Mouse (Mus musculus): Measurements from ENCODE around the gene Abhd18. TPM values are rescaled to one million over a fixed set of nuclear protein-coding genes. Genes with fewer than 3 reads are reported as not detected.
"Not testable (repeated sequence)": the region's sequence is repeated elsewhere in the genome, so short reads cannot be mapped to it uniquely, and the experiment has no call there.

Gene Abhd18
- polyA plus RNA-seq, 1 experiment: 0.47 TPM

- Histone ChIP-seq H3K36me3 (ENCODE audit: control insufficient read depth, insufficient read depth) (peaks cover 94% of the 10 kb centered on the region), H3K79me3 (ENCODE audit: low read depth) (peaks cover 34% of the 10 kb centered on the region), H3K79me2 (ENCODE audit: control insufficient read depth, insufficient read depth) (peaks cover 63% of the 10 kb centered on the region), H3K4me3 (ENCODE audit: insufficient read depth, poor library complexity, severe bottlenecking) (no peak overlapping the region), H3K27me3 (ENCODE audit: control insufficient read depth, insufficient read depth, insufficient read length) (no peaks in the 10 kb centered on the region), H3ac (ENCODE audit: control insufficient read depth, insufficient read length, low read depth) (no peak overlapping the region)
- TF ChIP-seq USF1 (IDR thresholded peaks at IDR 0.05; ENCODE audit: low read depth): no peak
- no peak for TF ChIP-seq MYOG (IDR thresholded peaks at IDR 0.05; ENCODE audit: control insufficient read depth, extremely low read depth, insufficient read length)
- no peak for TF ChIP-seq CTCF (IDR thresholded peaks at IDR 0.05; ENCODE audit: control insufficient read depth, insufficient read depth, insufficient read length)
- no peak for TF ChIP-seq FOSL1 (IDR thresholded peaks at IDR 0.05; ENCODE audit: insufficient read depth, low read length, poor library complexity, severe bottlenecking)
- TF ChIP-seq MYOD1 (IDR thresholded peaks at IDR 0.05; ENCODE audit: control insufficient read depth, insufficient read length, low read depth): no peak
- no peak for TF ChIP-seq CEBPB (IDR thresholded peaks at IDR 0.05; ENCODE audit: low read depth)
- TF ChIP-seq MAX (IDR thresholded peaks at IDR 0.05): no peak
Measured at GRCm38 (mm10) chr3:40808686-40809085, 38.1 kb upstream of the Abhd18 start.

- peaks cover 24% of the 10 kb centered on the region for H3K79me3 ChIP-seq (ENCODE audit: low read depth)
- H3K27me3 ChIP-seq (ENCODE audit: control insufficient read depth, insufficient read depth, insufficient read length): no peaks in the 10 kb centered on the region
- no peak overlapping the region for H3K4me3 ChIP-seq (ENCODE audit: insufficient read depth, poor library complexity, severe bottlenecking)
- H3K79me2 ChIP-seq (ENCODE audit: control insufficient read depth, insufficient read depth): peaks cover 51% of the 10 kb centered on the region
- peaks cover 95% of the 10 kb centered on the region for H3K36me3 ChIP-seq (ENCODE audit: control insufficient read depth, insufficient read depth)
- TF ChIP-seq MAX (IDR thresholded peaks at IDR 0.05) (no peak), MYOG (IDR thresholded peaks at IDR 0.05; ENCODE audit: control insufficient read depth, extremely low read depth, insufficient read length) (no peak), FOSL1 (IDR thresholded peaks at IDR 0.05; ENCODE audit: insufficient read depth, low read length, poor library complexity, severe bottlenecking) (no peak), USF1 (IDR thresholded peaks at IDR 0.05; ENCODE audit: low read depth) (no peak), MYOD1 (IDR thresholded peaks at IDR 0.05; ENCODE audit: control insufficient read depth, insufficient read length, low read depth) (no peak), CTCF (IDR thresholded peaks at IDR 0.05; ENCODE audit: control insufficient read depth, insufficient read depth, insufficient read length) (no peak), CEBPB (IDR thresholded peaks at IDR 0.05; ENCODE audit: low read depth) (no peak)
- no peak overlapping the region for H3ac ChIP-seq (ENCODE audit: control insufficient read depth, insufficient read length, low read depth)
Measured at GRCm38 (mm10) chr3:40809894-40810293, 36.9 kb upstream of the Abhd18 start.

- Histone ChIP-seq H3ac (ENCODE audit: control insufficient read depth, insufficient read length, low read depth) (no peak overlapping the region), H3K4me3 (ENCODE audit: insufficient read depth, poor library complexity, severe bottlenecking) (no peak overlapping the region), H3K36me3 (ENCODE audit: control insufficient read depth, insufficient read depth) (peaks cover 99% of the 10 kb centered on the region), H3K79me2 (ENCODE audit: control insufficient read depth, insufficient read depth) (peaks cover 17% of the 10 kb centered on the region), H3K27me3 (ENCODE audit: control insufficient read depth, insufficient read depth, insufficient read length) (no peaks in the 10 kb centered on the region), H3K79me3 (ENCODE audit: low read depth) (peaks cover 5% of the 10 kb centered on the region)
- no peak for TF ChIP-seq CEBPB (IDR thresholded peaks at IDR 0.05; ENCODE audit: low read depth)
Measured at GRCm38 (mm10) chr3:40813275-40813674, 33.5 kb upstream of the Abhd18 start.

GRCm38 (mm10) chr3:40845521-40845920 is 1.2 kb upstream of the Abhd18 start:
- H3K79me3 ChIP-seq (ENCODE audit: low read depth); H3K27me3 ChIP-seq (ENCODE audit: control insufficient read depth, insufficient read depth, insufficient read length); H3K79me2 ChIP-seq (ENCODE audit: control insufficient read depth, insufficient read depth); H3ac ChIP-seq (ENCODE audit: control insufficient read depth, insufficient read length, low read depth); H3K36me3 ChIP-seq (ENCODE audit: control insufficient read depth, insufficient read depth): not testable (repeated sequence)
- H3K4me3 ChIP-seq (ENCODE audit: insufficient read depth, poor library complexity, severe bottlenecking): peak overlapping the region; percentile 11

GRCm38 (mm10) chr3:40846473-40846956 is 255 bp upstream of the Abhd18 start, which contains the start of gene Mfsd8:
Mfsd8 (minus strand) TSS chr3:40846886.
- not testable (repeated sequence) for H3K79me3 ChIP-seq (ENCODE audit: low read depth)
- TF ChIP-seq CTCF (IDR thresholded peaks at IDR 0.05; ENCODE audit: control insufficient read depth, insufficient read depth, insufficient read length) (peak; percentile 46), MYOD1 (IDR thresholded peaks at IDR 0.05; ENCODE audit: control insufficient read depth, insufficient read length, low read depth) (peak; percentile 9)

GRCm38 (mm10) chr3:40847018-40847417 is 248 bp downstream of the Abhd18 start:
- TF ChIP-seq CTCF (IDR thresholded peaks at IDR 0.05; ENCODE audit: control insufficient read depth, insufficient read depth, insufficient read length): peak; percentile 13
- H3K79me3 ChIP-seq (ENCODE audit: low read depth); H3K27me3 ChIP-seq (ENCODE audit: control insufficient read depth, insufficient read depth, insufficient read length); H3K79me2 ChIP-seq (ENCODE audit: control insufficient read depth, insufficient read depth); H3ac ChIP-seq (ENCODE audit: control insufficient read depth, insufficient read length, low read depth); H3K36me3 ChIP-seq (ENCODE audit: control insufficient read depth, insufficient read depth): not testable (repeated sequence)
- peak overlapping the region; percentile 18 for H3K4me3 ChIP-seq (ENCODE audit: insufficient read depth, poor library complexity, severe bottlenecking)

More at GRCm38 (mm10) chr3:40846473-40846956, 255 bp upstream of the Abhd18 start, which contains the start of gene Mfsd8:
- peak within 1 kb of the TSS; percentile 30 for H3K4me3 ChIP-seq (ENCODE audit: insufficient read depth, poor library complexity, severe bottlenecking)
- H3K79me2 ChIP-seq (ENCODE audit: control insufficient read depth, insufficient read depth); H3ac ChIP-seq (ENCODE audit: control insufficient read depth, insufficient read length, low read depth); H3K36me3 ChIP-seq (ENCODE audit: control insufficient read depth, insufficient read depth); H3K27me3 ChIP-seq (ENCODE audit: control insufficient read depth, insufficient read depth, insufficient read length): not testable (repeated sequence)

- H3K79me3 ChIP-seq (ENCODE audit: low read depth); H3K36me3 ChIP-seq (ENCODE audit: control insufficient read depth, insufficient read depth); H3K4me3 ChIP-seq (ENCODE audit: insufficient read depth, poor library complexity, severe bottlenecking); H3K27me3 ChIP-seq (ENCODE audit: control insufficient read depth, insufficient read depth, insufficient read length); H3K79me2 ChIP-seq (ENCODE audit: control insufficient read depth, insufficient read depth); H3ac ChIP-seq (ENCODE audit: control insufficient read depth, insufficient read length, low read depth): not testable (repeated sequence)
- peak; percentile 48 for TF ChIP-seq CEBPB (IDR thresholded peaks at IDR 0.05; ENCODE audit: low read depth)
Measured at GRCm38 (mm10) chr3:40847936-40848335, 1.2 kb downstream of the Abhd18 start.

- H3K79me3 ChIP-seq (ENCODE audit: low read depth); H3ac ChIP-seq (ENCODE audit: control insufficient read depth, insufficient read length, low read depth); H3K27me3 ChIP-seq (ENCODE audit: control insufficient read depth, insufficient read depth, insufficient read length); H3K4me3 ChIP-seq (ENCODE audit: insufficient read depth, poor library complexity, severe bottlenecking); H3K79me2 ChIP-seq (ENCODE audit: control insufficient read depth, insufficient read depth); H3K36me3 ChIP-seq (ENCODE audit: control insufficient read depth, insufficient read depth): not testable (repeated sequence)
Measured at GRCm38 (mm10) chr3:40853123-40853738, 6.5 kb downstream of the Abhd18 start.

All from C2C12 (cell line).